Mouse (Mus musculus): ENCODE data around the gene Iqcg. TPM values are rescaled to one million over a fixed set of nuclear protein-coding genes. Genes with fewer than 3 reads are reported as not detected.

The Iqcg gene
- total and polyA plus RNA-seq, 3 experiments, result 3.4 to 21.8 (median 7.3) TPM

- Histone ChIP-seq H3K79me2 (replicated peaks; ENCODE audit: control insufficient read depth, extremely low read depth, insufficient read depth, poor library complexity, severe bottlenecking) (no peaks in the 10 kb centered on the region), H3K4me2 (ENCODE audit: insufficient read depth, low read depth, poor library complexity, severe bottlenecking) (no peak overlapping the region), H3K4me1 (ENCODE audit: control insufficient read depth in 1 of 2, insufficient read depth in 2 of 2) (no peaks in the 10 kb centered on the region), H3K9me3 (replicated peaks; ENCODE audit: low read length) (no peaks in the 10 kb centered on the region), H3K4me3 (replicated peaks in 1 of 3; ENCODE audit: low read depth in 2 of 3, low read length in 2 of 3, poor library complexity in 1 of 3) (no peak overlapping the region), H3K27me3 (replicated peaks) (no peaks in the 10 kb centered on the region), H3K36me3 (replicated peaks in 1 of 2; ENCODE audit: control insufficient read depth in 1 of 2, insufficient read depth in 1 of 2, low read length in 1 of 2) (peaks cover 57 to 94% of the 10 kb centered on the region in 2 experiments), H3K9ac (ENCODE audit: insufficient read depth, low read depth) (no peak overlapping the region), H3K27ac (ENCODE audit: insufficient read depth, low read depth) (no peak overlapping the region)
- DNase-seq (ENCODE audit: extremely low read depth), result no peak
- dilution Hi-C loops (cut with MboI; ENCODE audit: extremely low pct_ligation_motif_present, extremely low pct_unique_long_range_greater_than_20kb, low sequenced_read_pairs) (no loop called here), in situ Hi-C loops (cut with MboI; ENCODE audit: low pct_ligation_motif_present, low pct_unique_long_range_greater_than_20kb, low sequenced_read_pairs) (no loop called here)
- TF ChIP-seq CTCF (conservative IDR thresholded peaks at IDR 0.05 in 1 of 2, IDR thresholded peaks at IDR 0.05 in 1 of 2; ENCODE audit: low read depth in 2 of 2, low read length in 2 of 2) (no peak), TBP (conservative IDR thresholded peaks at IDR 0.05; ENCODE audit: low read depth, low read length) (no peak)
Observed at GRCm38 (mm10) chr16:33010166-33010565, 45.9 kb downstream of the Iqcg start.

DNA sequence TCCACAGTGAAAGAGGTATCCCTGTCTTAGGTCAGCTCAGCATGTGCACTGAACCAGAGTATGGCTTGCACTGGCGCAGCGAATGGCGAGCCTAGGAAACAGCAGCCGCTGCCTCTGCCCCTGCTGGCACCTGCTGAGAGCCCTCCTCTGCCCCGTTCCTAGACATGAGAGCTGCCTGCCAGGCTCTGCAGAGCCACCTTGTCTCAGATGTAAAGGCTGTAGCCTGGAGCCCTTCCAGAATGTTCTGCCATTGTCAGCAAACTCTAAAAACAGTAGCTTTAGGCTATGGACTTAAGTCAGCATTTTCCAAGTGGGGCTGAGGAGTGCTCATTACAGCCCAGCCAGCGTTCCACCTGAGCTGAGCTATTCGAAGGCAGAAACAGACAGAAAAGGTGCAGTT lies 48.6 kb downstream of the Iqcg start:
- Histone ChIP-seq H3K27me3 (replicated peaks) (no peaks in the 10 kb centered on the region), H3K9me3 (replicated peaks; ENCODE audit: low read length) (no peaks in the 10 kb centered on the region), H3K9ac (ENCODE audit: insufficient read depth, low read depth) (no peak overlapping the region), H3K4me3 (replicated peaks in 1 of 3; ENCODE audit: low read depth in 2 of 3, low read length in 2 of 3, poor library complexity in 1 of 3) (no peak overlapping the region), H3K36me3 (replicated peaks in 1 of 2; ENCODE audit: control insufficient read depth in 1 of 2, insufficient read depth in 1 of 2, low read length in 1 of 2) (peaks cover 42 to 88% of the 10 kb centered on the region in 2 experiments), H3K79me2 (replicated peaks; ENCODE audit: control insufficient read depth, extremely low read depth, insufficient read depth, poor library complexity, severe bottlenecking) (no peaks in the 10 kb centered on the region), H3K4me2 (ENCODE audit: insufficient read depth, low read depth, poor library complexity, severe bottlenecking) (no peak overlapping the region), H3K4me1 (ENCODE audit: control insufficient read depth in 1 of 2, insufficient read depth in 2 of 2) (no peaks in the 10 kb centered on the region), H3K27ac (ENCODE audit: insufficient read depth, low read depth) (no peak overlapping the region)
- TF ChIP-seq RAD21 (IDR thresholded peaks at IDR 0.05; ENCODE audit: low read depth, low read length) (no peak), USF1 (IDR thresholded peaks at IDR 0.05; ENCODE audit: low read depth, low read length) (no peak), SIN3A (IDR thresholded peaks at IDR 0.05; ENCODE audit: low read length) (no peak), CHD2 (IDR thresholded peaks at IDR 0.05; ENCODE audit: low read length) (no peak), MAFK (IDR thresholded peaks at IDR 0.05; ENCODE audit: insufficient replicate concordance, low read length) (no peak), PAX5 (IDR thresholded peaks at IDR 0.05; ENCODE audit: low read length) (no peak), NELFE (IDR thresholded peaks at IDR 0.05; ENCODE audit: low read depth, low read length) (no peak), JUN (IDR thresholded peaks at IDR 0.05; ENCODE audit: insufficient read depth, low read depth, low read length) (no peak), ZC3H11A (IDR thresholded peaks at IDR 0.05; ENCODE audit: low read depth, low read length) (no peak)
- in situ Hi-C loops (cut with MboI; ENCODE audit: low pct_ligation_motif_present, low pct_unique_long_range_greater_than_20kb, low sequenced_read_pairs), result no loop called here
- DNase-seq (ENCODE audit: extremely low read depth), result no peak
- dilution Hi-C loops (cut with MboI; ENCODE audit: extremely low pct_ligation_motif_present, extremely low pct_unique_long_range_greater_than_20kb, low sequenced_read_pairs), result no loop called here

- Histone ChIP-seq H3K27me3 (replicated peaks) (no peaks in the 10 kb centered on the region), H3K27ac (ENCODE audit: insufficient read depth, low read depth) (no peak overlapping the region), H3K4me3 (replicated peaks in 1 of 3; ENCODE audit: low read depth in 2 of 3, low read length in 2 of 3, poor library complexity in 1 of 3) (no peak overlapping the region), H3K36me3 (replicated peaks in 1 of 2; ENCODE audit: control insufficient read depth in 1 of 2, insufficient read depth in 1 of 2, low read length in 1 of 2) (peaks cover 39 to 88% of the 10 kb centered on the region in 2 experiments), H3K4me1 (ENCODE audit: control insufficient read depth in 1 of 2, insufficient read depth in 2 of 2) (no peaks in the 10 kb centered on the region), H3K79me2 (replicated peaks; ENCODE audit: control insufficient read depth, extremely low read depth, insufficient read depth, poor library complexity, severe bottlenecking) (no peaks in the 10 kb centered on the region), H3K9ac (ENCODE audit: insufficient read depth, low read depth) (no peak overlapping the region), H3K4me2 (ENCODE audit: insufficient read depth, low read depth, poor library complexity, severe bottlenecking) (no peak overlapping the region), H3K9me3 (replicated peaks; ENCODE audit: low read length) (no peaks in the 10 kb centered on the region)
- in situ Hi-C loops (cut with MboI; ENCODE audit: low pct_ligation_motif_present, low pct_unique_long_range_greater_than_20kb, low sequenced_read_pairs), result no loop called here
- dilution Hi-C loops (cut with MboI; ENCODE audit: extremely low pct_ligation_motif_present, extremely low pct_unique_long_range_greater_than_20kb, low sequenced_read_pairs), result no loop called here
- DNase-seq (ENCODE audit: extremely low read depth), result no peak
- no peak for TF ChIP-seq USF2 (conservative IDR thresholded peaks at IDR 0.05; ENCODE audit: low read depth, low read length)
- no peak for TF ChIP-seq KAT2A (IDR thresholded peaks at IDR 0.05; ENCODE audit: insufficient replicate concordance, low read length)
- TF ChIP-seq SMC3 (IDR thresholded peaks at IDR 0.05; ENCODE audit: low read depth, low read length), result no peak
- no peak for TF ChIP-seq ZKSCAN1 (IDR thresholded peaks at IDR 0.05; ENCODE audit: borderline replicate concordance, low read depth, low read length)
- no peak for TF ChIP-seq GABPA (IDR thresholded peaks at IDR 0.05; ENCODE audit: insufficient replicate concordance, low read depth, low read length)
- no peak for TF ChIP-seq JUND (conservative IDR thresholded peaks at IDR 0.05; ENCODE audit: low read depth, low read length)
- no peak for TF ChIP-seq RAD21 (IDR thresholded peaks at IDR 0.05; ENCODE audit: low read depth, low read length)
- no peak for TF ChIP-seq IRF4 (IDR thresholded peaks at IDR 0.05; ENCODE audit: low read depth, low read length)
- no peak for TF ChIP-seq UBTF (IDR thresholded peaks at IDR 0.05; ENCODE audit: low read depth, low read length)
- TF ChIP-seq CHD2 (IDR thresholded peaks at IDR 0.05; ENCODE audit: low read length), result no peak
- TF ChIP-seq SIN3A (IDR thresholded peaks at IDR 0.05; ENCODE audit: low read length), result no peak
- TF ChIP-seq CTCF (conservative IDR thresholded peaks at IDR 0.05 in 1 of 2, IDR thresholded peaks at IDR 0.05 in 1 of 2; ENCODE audit: low read depth in 2 of 2, low read length in 2 of 2), result no peak
- TF ChIP-seq EP300 (IDR thresholded peaks at IDR 0.05; ENCODE audit: low read length), result no peak
- TF ChIP-seq BHLHE40 (IDR thresholded peaks at IDR 0.05; ENCODE audit: low read depth, low read length), result no peak
- TF ChIP-seq MXI1 (IDR thresholded peaks at IDR 0.05; ENCODE audit: low read depth, low read length), result no peak
- no peak for TF ChIP-seq RCOR1 (conservative IDR thresholded peaks at IDR 0.05; ENCODE audit: low read depth, low read length)
Observed at GRCm38 (mm10) chr16:33006888-33007287, 49.1 kb downstream of the Iqcg start.
